ENCODE assay signal across 8 mouse cellular contexts in genomic region chr5:36530129-36530751, GRCm38 (mm10). TPM values are rescaled to one million over a fixed set of nuclear protein-coding genes. Genes with fewer than 3 reads are reported as not detected.
DNase-seq lines count a peak whose midpoint lies in the region; ATAC-seq lines count a peak whose summit lies in the region.

No protein-coding gene starts in this region.

- ATAC-seq in megakaryocyte, adult 5-6 weeks (ENCODE audit: poor library complexity, severe bottlenecking) = peak; percentile 93

- DNase-seq in adrenal gland, adult (ENCODE audit: inconsistent age in 2 of 2, low spot score in 1 of 2) = peak; percentile 97 to 99
- peak; percentile 98 for DNase-seq in embryo, embryonic 10 days (ENCODE audit: low spot score)
- DNase-seq in gastrocnemius, adult 8-10 months (ENCODE audit: low spot score in 2 of 2) = peak; percentile 92 to 93
- DNase-seq in hindlimb bud, embryonic 11.5 days (ENCODE audit: extremely low spot score, low read depth, low spot score) = peak; percentile 67
- DNase-seq in left cerebral cortex, adult 8-10 months (ENCODE audit: low spot score in 2 of 2) = peak; percentile 85 to 94
- peak; percentile 97 for DNase-seq in right cerebral cortex, adult 18-20 months
- peak; percentile 83 for DNase-seq in urinary bladder, adult 2 months (ENCODE audit: low spot score)

RNA-seq across cellular contexts. Expression of gene Ccdc96, which starts 45.9 kb away (rescaled TPM):
- under 1 TPM in 3 of 4 experiments, not detected in 1; 0.07 to 0.18 (median 0.07) TPM for total RNA-seq in gastrocnemius, adult 8-10 months (2022)
- 1 to 10 TPM in 2 of 4 experiments, under 1 TPM in 2; 0.59 to 1.1 (median 0.99) TPM for total RNA-seq in left cerebral cortex, adult 8-10 months (2022)
- 0.57 TPM in 1 of 2 replicates, not detected in the other for total RNA-seq in megakaryocyte, adult 5-6 weeks (2015)
- 0.08 and 0.18 TPM in 2 replicates for total RNA-seq in megakaryocyte, adult 5-6 weeks (2017)
- 0.17 and 0.32 TPM in 2 replicates for polyA plus RNA-seq in urinary bladder, adult 2 months (2012; rRNA removed)

RNA-seq across cellular contexts. Expression of gene Tada2b, which starts 46.2 kb away (rescaled TPM):
- 10 to 100 TPM; 13.8 to 20.4 (median 17.2) TPM for total RNA-seq in gastrocnemius, adult 8-10 months (2022)
- 10 to 100 TPM; 30.0 to 32.6 (median 30.5) TPM for total RNA-seq in left cerebral cortex, adult 8-10 months (2022)
- total RNA-seq in megakaryocyte, adult 5-6 weeks (2015) = 12.0 and 14.0 TPM in 2 replicates
- 16.5 and 23.3 TPM in 2 replicates for total RNA-seq in megakaryocyte, adult 5-6 weeks (2017)
- 12.6 and 14.3 TPM in 2 replicates for polyA plus RNA-seq in urinary bladder, adult 2 months (2012; rRNA removed)

Comparison
In these comparisons a context has a peak if more than half of its experiments do, and no peak if none do; other contexts are left out.
1. Peak in every context shown above with its lines: DNase-seq and ATAC-seq.